Mouse (Mus musculus) monocyte, adult 2 months (primary cell): ENCODE measurements at regions not wholly inside any gene's neighbourhood (a gene's known extent, or its start where the extent isn't known, plus 50 kb on each side); places are given as distances from the start of the nearest gene placed in this dataset.

ENCODE experiments used
- DNase-seq, 2 experiments: peaks; one replicate each; pipeline ENCODE4 v3.0.0; 2022; ENCODE audit warnings: low spot score in 2 of 2, low read depth in 1 of 2

- DNase-seq: no peak
Measured at GRCm38 (mm10) chr11:22613500-22613899, 101.6 kb downstream of the Tmem17 start.

- DNase-seq: peak; percentile 30
Measured at GRCm38 (mm10) chr11:22617204-22617874, 105.5 kb downstream of the Tmem17 start.

GRCm38 (mm10) chr11:22620912-22621705, 109.2 kb downstream of the Tmem17 start:
- no peak for DNase-seq

GRCm38 (mm10) chr11:22621868-22622267, 110.0 kb downstream of the Tmem17 start:
- DNase-seq: no peak

- DNase-seq: no peak
Measured at GRCm38 (mm10) chr11:22622496-22622997, 110.7 kb downstream of the Tmem17 start.

- DNase-seq: no peak
Measured at GRCm38 (mm10) chr11:22626407-22626806, 114.5 kb downstream of the Tmem17 start.

- no peak for DNase-seq
Measured at GRCm38 (mm10) chr11:22628497-22628896, 116.6 kb downstream of the Tmem17 start.

GRCm38 (mm10) chr11:22628979-22629378, 117.1 kb downstream of the Tmem17 start:
- DNase-seq: no peak

- DNase-seq: no peak
Measured at GRCm38 (mm10) chr11:22629581-22629980, 117.7 kb downstream of the Tmem17 start.

GRCm38 (mm10) chr11:22629991-22630390, 118.1 kb downstream of the Tmem17 start:
- no peak for DNase-seq

GRCm38 (mm10) chr11:22630982-22631381, 119.1 kb downstream of the Tmem17 start:
- DNase-seq: no peak

- DNase-seq: no peak
Measured at GRCm38 (mm10) chr11:22631606-22632313, 119.9 kb downstream of the Tmem17 start.

GRCm38 (mm10) chr11:22632314-22632700, 120.4 kb downstream of the Tmem17 start:
- no peak for DNase-seq

GRCm38 (mm10) chr11:22632988-22633387, 121.1 kb downstream of the Tmem17 start:
- no peak for DNase-seq

- DNase-seq: no peak
Measured at GRCm38 (mm10) chr11:22633961-22634360, 122.1 kb downstream of the Tmem17 start.

- DNase-seq: no peak
Measured at GRCm38 (mm10) chr11:22635021-22635420, 123.1 kb downstream of the Tmem17 start.

GRCm38 (mm10) chr11:22636321-22636720, 124.4 kb downstream of the Tmem17 start:
- DNase-seq: no peak

- no peak for DNase-seq
Measured at GRCm38 (mm10) chr11:22636761-22637557, 125.1 kb downstream of the Tmem17 start.

- DNase-seq: no peak
Measured at GRCm38 (mm10) chr11:22638171-22638570, 126.3 kb downstream of the Tmem17 start.

GRCm38 (mm10) chr11:22638700-22639099, 126.8 kb downstream of the Tmem17 start:
- no peak for DNase-seq
